Mouse (Mus musculus) forebrain, embryonic 13.5 days (tissue): ENCODE data around the gene Ivl. TPM values are rescaled to one million over a fixed set of nuclear protein-coding genes. Genes with fewer than 3 reads are reported as not detected.

Experiments used
- ATAC-seq: fragments of 200-750 bp; cut with Nextera tagmentation; 2 replicates; pipeline ENCODE4 v1.8.0; 2017
- H3K27ac ChIP-seq: fragments of 300-500 bp; sonication (generic); 2 replicates; pipeline ENCODE4 v1.5.1; 2015; ENCODE audit warnings: inconsistent platforms, mild to moderate bottlenecking, moderate library complexity
- H3K27me3 ChIP-seq: fragments of 300-500 bp; sonication (generic); 2 replicates; pipeline ENCODE4 v1.6.1; 2015; ENCODE audit warnings: mild to moderate bottlenecking, inconsistent platforms
- H3K36me3 ChIP-seq: fragments of 300-500 bp; sonication (generic); 2 replicates; pipeline ENCODE4 v1.6.1; 2015; ENCODE audit warnings: mild to moderate bottlenecking, inconsistent platforms; ENCODE audit not compliant: poor library complexity, severe bottlenecking
- H3K4me1 ChIP-seq: fragments of 300-500 bp; sonication (generic); 2 replicates; pipeline ENCODE4 v1.6.1; 2015; ENCODE audit warnings: inconsistent platforms
- H3K4me2 ChIP-seq: fragments of 300-500 bp; sonication (generic); 2 replicates; pipeline ENCODE4 v1.6.1; 2015; ENCODE audit warnings: inconsistent platforms, mild to moderate bottlenecking, moderate library complexity
- H3K4me3 ChIP-seq: fragments of 300-500 bp; sonication (generic); 2 replicates; pipeline ENCODE4 v1.5.1; 2015; ENCODE audit warnings: mild to moderate bottlenecking, inconsistent platforms
- H3K9ac ChIP-seq: fragments of 300-500 bp; sonication (generic); 2 replicates; pipeline ENCODE4 v1.6.1; 2015; ENCODE audit warnings: mild to moderate bottlenecking, inconsistent platforms
- H3K9me3 ChIP-seq: fragments of 300-500 bp; sonication (generic); replicated peaks from 2 replicates; pipeline ENCODE4 v1.6.1; 2016; ENCODE audit warnings: inconsistent platforms
- WGBS: fragments of 180-500 bp; shearing (Covaris S2); methylation state at CpG from one replicate; pipeline ENCODE4 v1.1.7; 2015; 5-methylcytosine and 5-hydroxymethylcytosine counted together
- polyA plus RNA-seq: library from polyadenylated mRNA; unstranded; fragments of >200 nt; fragmentation: Nextera tagmentation; extraction: Ambion mirVana; gene quantifications from 2 replicates; pipeline ENCODE4 v1.2.1, GENCODE M21; 2015

Ivl gene
- polyA plus RNA-seq = not detected in 2 replicates

GRCm38 (mm10) chr3:92573449-92574041 is at the start of gene Ivl:
Gene Ivl, minus strand, starts transcription at chr3:92573735.
- Histone ChIP-seq H3K36me3 (no peaks in the 10 kb centered on the region), H3K4me2 (no peak within 1 kb of the TSS), H3K9ac (no peak within 1 kb of the TSS), H3K4me3 (no peak within 1 kb of the TSS), H3K4me1 (no peaks in the 10 kb centered on the region), H3K27ac (no peak within 1 kb of the TSS), H3K27me3 (no peaks in the 10 kb centered on the region), H3K9me3 (no peaks in the 10 kb centered on the region)
- 86% methylated on average over 1 of the region's 1 CpGs for WGBS
- no peak for ATAC-seq

- H3K27me3 ChIP-seq = no peaks in the 10 kb centered on the region
- no peak within 1 kb of the TSS for H3K4me2 ChIP-seq
- H3K27ac ChIP-seq = no peak within 1 kb of the TSS
- ATAC-seq = no peak
- no peak within 1 kb of the TSS for H3K4me3 ChIP-seq
- no peaks in the 10 kb centered on the region for H3K4me1 ChIP-seq
- no peaks in the 10 kb centered on the region for H3K9me3 ChIP-seq
- 85% methylated on average over 2 of the region's 2 CpGs for WGBS
- no peaks in the 10 kb centered on the region for H3K36me3 ChIP-seq
- no peak within 1 kb of the TSS for H3K9ac ChIP-seq
Observed at GRCm38 (mm10) chr3:92621560-92621959, 48.0 kb upstream of the Ivl start, which contains the start of gene Lce6a. Gene Lce6a, minus strand, starts transcription at chr3:92621660.

GRCm38 (mm10) chr3:92609804-92610203 is 36.3 kb upstream of the Ivl start:
- WGBS = 55% methylated on average over 1 of the region's 1 CpGs
- H3K9ac ChIP-seq = no peak overlapping the region
- no peak overlapping the region for H3K4me3 ChIP-seq
- no peak overlapping the region for H3K27ac ChIP-seq
- H3K36me3 ChIP-seq = no peaks in the 10 kb centered on the region
- H3K4me1 ChIP-seq = no peaks in the 10 kb centered on the region
- H3K27me3 ChIP-seq = no peaks in the 10 kb centered on the region
- no peak for ATAC-seq
- H3K9me3 ChIP-seq = no peaks in the 10 kb centered on the region
- H3K4me2 ChIP-seq = no peak overlapping the region

- H3K4me2 ChIP-seq = no peak within 1 kb of the TSS
- no peaks in the 10 kb centered on the region for H3K36me3 ChIP-seq
- H3K27ac ChIP-seq = no peak within 1 kb of the TSS
- no peak for ATAC-seq
- no peaks in the 10 kb centered on the region for H3K4me1 ChIP-seq
- no peak within 1 kb of the TSS for H3K9ac ChIP-seq
- no peaks in the 10 kb centered on the region for H3K27me3 ChIP-seq
- H3K4me3 ChIP-seq = no peak within 1 kb of the TSS
- no peaks in the 10 kb centered on the region for H3K9me3 ChIP-seq
Observed at GRCm38 (mm10) chr3:92607392-92607791, 33.9 kb upstream of the Ivl start, which contains the start of gene 2210017I01Rik. Gene 2210017I01Rik, minus strand, starts transcription at chr3:92607492.

- no peaks in the 10 kb centered on the region for H3K27me3 ChIP-seq
- WGBS = 48% methylated on average over 1 of the region's 1 CpGs
- no peak overlapping the region for H3K9ac ChIP-seq
- H3K27ac ChIP-seq = no peak overlapping the region
- H3K4me3 ChIP-seq = no peak overlapping the region
- no peak overlapping the region for H3K4me2 ChIP-seq
- H3K36me3 ChIP-seq = no peaks in the 10 kb centered on the region
- H3K4me1 ChIP-seq = no peaks in the 10 kb centered on the region
- no peak for ATAC-seq
- H3K9me3 ChIP-seq = no peaks in the 10 kb centered on the region
Observed at GRCm38 (mm10) chr3:92602169-92602568, 28.6 kb upstream of the Ivl start.

GRCm38 (mm10) chr3:92600456-92600855 is 26.9 kb upstream of the Ivl start:
- Histone ChIP-seq H3K9me3 (no peaks in the 10 kb centered on the region), H3K27me3 (no peaks in the 10 kb centered on the region), H3K4me1 (no peaks in the 10 kb centered on the region), H3K9ac (no peak overlapping the region), H3K27ac (no peak overlapping the region), H3K36me3 (no peaks in the 10 kb centered on the region), H3K4me3 (no peak overlapping the region), H3K4me2 (no peak overlapping the region)
- WGBS = 61% methylated on average over 1 of the region's 1 CpGs
- ATAC-seq = no peak

GRCm38 (mm10) chr3:92599973-92600372 is 26.4 kb upstream of the Ivl start:
- H3K9me3 ChIP-seq = no peaks in the 10 kb centered on the region
- no peak overlapping the region for H3K4me3 ChIP-seq
- no peak overlapping the region for H3K27ac ChIP-seq
- no peak overlapping the region for H3K4me2 ChIP-seq
- H3K9ac ChIP-seq = no peak overlapping the region
- no peaks in the 10 kb centered on the region for H3K27me3 ChIP-seq
- ATAC-seq = no peak
- H3K36me3 ChIP-seq = no peaks in the 10 kb centered on the region
- no peaks in the 10 kb centered on the region for H3K4me1 ChIP-seq

- H3K4me3 ChIP-seq = no peak overlapping the region
- no peaks in the 10 kb centered on the region for H3K27me3 ChIP-seq
- no peak overlapping the region for H3K27ac ChIP-seq
- ATAC-seq = no peak
- 91% methylated on average over 2 of the region's 2 CpGs for WGBS
- H3K36me3 ChIP-seq = no peaks in the 10 kb centered on the region
- no peaks in the 10 kb centered on the region for H3K4me1 ChIP-seq
- H3K4me2 ChIP-seq = no peak overlapping the region
- no peaks in the 10 kb centered on the region for H3K9me3 ChIP-seq
- H3K9ac ChIP-seq = no peak overlapping the region
Observed at GRCm38 (mm10) chr3:92598429-92598828, 24.9 kb upstream of the Ivl start.

- Histone ChIP-seq H3K27ac (no peak within 1 kb of the TSS), H3K9me3 (no peaks in the 10 kb centered on the region), H3K4me1 (no peaks in the 10 kb centered on the region), H3K36me3 (no peaks in the 10 kb centered on the region), H3K4me3 (no peak within 1 kb of the TSS), H3K9ac (no peak within 1 kb of the TSS), H3K27me3 (no peaks in the 10 kb centered on the region), H3K4me2 (no peak within 1 kb of the TSS)
- no peak for ATAC-seq
- 77% methylated on average over 1 of the region's 1 CpGs for WGBS
Observed at GRCm38 (mm10) chr3:92588858-92589257, 15.3 kb upstream of the Ivl start, which contains the start of gene Smcp. Gene Smcp, minus strand, starts transcription at chr3:92588997.

- no peaks in the 10 kb centered on the region for H3K27me3 ChIP-seq
- H3K4me1 ChIP-seq = no peaks in the 10 kb centered on the region
- 88% methylated on average over 3 of the region's 3 CpGs for WGBS
- H3K36me3 ChIP-seq = no peaks in the 10 kb centered on the region
- no peaks in the 10 kb centered on the region for H3K9me3 ChIP-seq
- H3K4me2 ChIP-seq = no peak overlapping the region
- H3K4me3 ChIP-seq = no peak overlapping the region
- ATAC-seq = no peak
- H3K27ac ChIP-seq = no peak overlapping the region
- no peak overlapping the region for H3K9ac ChIP-seq
Observed at GRCm38 (mm10) chr3:92587190-92587589, 13.7 kb upstream of the Ivl start.

GRCm38 (mm10) chr3:92585055-92585454 is 11.5 kb upstream of the Ivl start:
- Histone ChIP-seq H3K4me1 (no peaks in the 10 kb centered on the region), H3K36me3 (no peaks in the 10 kb centered on the region), H3K27ac (no peak overlapping the region), H3K9ac (no peak overlapping the region), H3K4me3 (no peak overlapping the region), H3K9me3 (no peaks in the 10 kb centered on the region), H3K4me2 (no peak overlapping the region), H3K27me3 (no peaks in the 10 kb centered on the region)
- ATAC-seq = no peak
- 81% methylated on average over 1 of the region's 1 CpGs for WGBS

GRCm38 (mm10) chr3:92583164-92583826 is 9.8 kb upstream of the Ivl start:
- no peak overlapping the region for H3K27ac ChIP-seq

GRCm38 (mm10) chr3:92579508-92579907 is 6.0 kb upstream of the Ivl start:
- 60% methylated on average over 1 of the region's 1 CpGs for WGBS

More at GRCm38 (mm10) chr3:92583164-92583826, 9.8 kb upstream of the Ivl start:
- Histone ChIP-seq H3K27me3 (no peaks in the 10 kb centered on the region), H3K36me3 (no peaks in the 10 kb centered on the region), H3K9me3 (no peaks in the 10 kb centered on the region), H3K4me3 (no peak overlapping the region), H3K9ac (no peak overlapping the region), H3K4me2 (no peak overlapping the region), H3K4me1 (no peaks in the 10 kb centered on the region)
- ATAC-seq = no peak
- WGBS = 60% methylated on average over 3 of the region's 3 CpGs

More at GRCm38 (mm10) chr3:92579508-92579907, 6.0 kb upstream of the Ivl start:
- no peak overlapping the region for H3K4me2 ChIP-seq
- H3K36me3 ChIP-seq = no peaks in the 10 kb centered on the region
- H3K27ac ChIP-seq = no peak overlapping the region
- no peak overlapping the region for H3K4me3 ChIP-seq
- H3K9ac ChIP-seq = no peak overlapping the region
- H3K27me3 ChIP-seq = no peaks in the 10 kb centered on the region
- no peaks in the 10 kb centered on the region for H3K4me1 ChIP-seq
- H3K9me3 ChIP-seq = no peaks in the 10 kb centered on the region
- no peak for ATAC-seq
